In genomic region chr7:45833148-45833790, GRCm38 (mm10) we compare ENCODE assay signal across 8 mouse cellular contexts. TPM values are rescaled to one million over a fixed set of nuclear protein-coding genes. Genes with fewer than 3 reads are reported as not detected.
DNase-seq lines count a peak whose midpoint lies in the region; ATAC-seq and TF ChIP-seq lines count a peak whose summit lies in the region.

No protein-coding gene starts in this region.

- H3K27me3 ChIP-seq in kidney, adult 2 months (replicated peaks; ENCODE audit: control insufficient read depth, insufficient read depth, low read length), result peaks cover 4% of the 10 kb centered on the region
- peaks cover 67% of the 10 kb centered on the region for H3K27me3 ChIP-seq in hindbrain, embryonic 13.5 days
- peaks cover 42% of the 10 kb centered on the region for H3K27me3 ChIP-seq in liver, postnatal 0 days (ENCODE audit: insufficient read depth, low read length)

- ATAC-seq in hindbrain, embryonic 13.5 days (ENCODE audit: low FRiP score), result no peak
- no peak for ATAC-seq in liver, postnatal 0 days

- DNase-seq in kidney, adult 2 months, result peak; percentile 21
- DNase-seq in kidney, adult 11 months, result no peak
- DNase-seq in liver, postnatal 0 days, result no peak
- DNase-seq in natural killer cell, adult 2 months (ENCODE audit: low spot score in 2 of 2), result no peak
- no peak for DNase-seq in urinary bladder, postnatal 10 days (ENCODE audit: low spot score)
- no peak for DNase-seq in layer of hippocampus, postnatal 36 days

- no peak for TF ChIP-seq POLR2A in kidney, adult 2 months (IDR thresholded peaks at IDR 0.05; ENCODE audit: low read depth, low read length)

- no peaks in the 10 kb centered on the region for H3K9me3 ChIP-seq in hindbrain, embryonic 13.5 days
- H3K9me3 ChIP-seq in liver, postnatal 0 days (ENCODE audit: low read length), result no peaks in the 10 kb centered on the region

- H3K27ac ChIP-seq in kidney, adult 2 months (ENCODE audit: insufficient read depth, low read depth, low read length), result no peak overlapping the region
- no peak overlapping the region for H3K27ac ChIP-seq in brown adipose tissue, adult 24 weeks (replicated peaks; ENCODE audit: low read depth, low read length)
- H3K27ac ChIP-seq in hindbrain, embryonic 13.5 days, result no peak overlapping the region
- H3K27ac ChIP-seq in liver, postnatal 0 days (ENCODE audit: low read depth), result no peak overlapping the region

- H3K36me3 ChIP-seq in kidney, adult 2 months (ENCODE audit: control insufficient read depth, insufficient read depth, low read length), result no peaks in the 10 kb centered on the region
- H3K36me3 ChIP-seq in hindbrain, embryonic 13.5 days, result peaks cover 11% of the 10 kb centered on the region
- H3K36me3 ChIP-seq in liver, postnatal 0 days (replicated peaks; ENCODE audit: insufficient read depth, low read length), result peaks cover 4% of the 10 kb centered on the region; the same call in 1 of the 2 replicates

- peak overlapping the region; percentile 51 for H3K9ac ChIP-seq in hindbrain, embryonic 13.5 days
- H3K9ac ChIP-seq in liver, postnatal 0 days (replicated peaks), result no peak overlapping the region; the same call in 1 of the 2 replicates

- WGBS in kidney, adult 2 months, result 2% methylated on average over 86 of the region's 86 CpGs
- WGBS in hindbrain, embryonic 13.5 days, result 2% methylated on average over 80 of the region's 86 CpGs
- 1% methylated on average over 39 of the region's 86 CpGs for WGBS in liver, postnatal 0 days (ENCODE audit: insufficient replicate concordance)

- H3K4me1 ChIP-seq in kidney, adult 2 months (ENCODE audit: control insufficient read depth, insufficient read depth, low read length), result peaks cover 5% of the 10 kb centered on the region; the same call in 1 of the 2 replicates
- H3K4me1 ChIP-seq in brown adipose tissue, adult 24 weeks (ENCODE audit: control insufficient read depth, insufficient read depth, insufficient read length, low read length), result peaks cover 5% of the 10 kb centered on the region; the same call in 1 of the 2 replicates
- peaks cover 40% of the 10 kb centered on the region for H3K4me1 ChIP-seq in hindbrain, embryonic 13.5 days (replicated peaks)
- peaks cover 14% of the 10 kb centered on the region for H3K4me1 ChIP-seq in liver, postnatal 0 days (ENCODE audit: insufficient read depth)

- no peak for TF ChIP-seq CTCF in kidney, adult 2 months (conservative IDR thresholded peaks at IDR 0.05; ENCODE audit: insufficient read depth, insufficient read length, low read depth, low read length)
- TF ChIP-seq CTCF in liver, postnatal 0 days (IDR thresholded peaks at IDR 0.05; ENCODE audit: low read depth), result no peak

- peak overlapping the region; percentile 51 for H3K4me2 ChIP-seq in hindbrain, embryonic 13.5 days
- peak overlapping the region; percentile 59 for H3K4me2 ChIP-seq in liver, postnatal 0 days (ENCODE audit: low read depth, low read length)

- peak overlapping the region; percentile 17 for H3K4me3 ChIP-seq in kidney, adult 2 months (ENCODE audit: insufficient read depth, low read depth, low read length)
- peak overlapping the region; percentile 46 for H3K4me3 ChIP-seq in brown adipose tissue, adult 24 weeks (ENCODE audit: insufficient read depth, low read depth, low read length)
- peak overlapping the region; percentile 39 for H3K4me3 ChIP-seq in hindbrain, embryonic 13.5 days
- H3K4me3 ChIP-seq in liver, postnatal 0 days (ENCODE audit: low read depth, low read length), result peak overlapping the region; percentile 32

- no peak for TF ChIP-seq EP300 in liver, postnatal 0 days (IDR thresholded peaks at IDR 0.05; ENCODE audit: low read depth)

RNA-seq across cellular contexts. Expression of gene Grwd1, which starts 2.5 kb away (rescaled TPM):
- 12.3 and 12.9 TPM in 2 replicates for polyA plus RNA-seq in kidney, adult 2 months (2012; rRNA removed)
- 5.5 and 6.6 TPM in 2 replicates for polyA plus RNA-seq in brown adipose tissue, adult 24 weeks (2012; ENCODE audit: insufficient read depth, insufficient read length, missing spikeins)
- polyA plus RNA-seq in hindbrain, embryonic 13.5 days (2015; fragmentation: Nextera tagmentation; extraction: Ambion mirVana), result 37.5 and 40.3 TPM in 2 replicates
- 18.3 and 19.3 TPM in 2 replicates for polyA plus RNA-seq in liver, postnatal 0 days (2015; fragmentation: Nextera tagmentation; extraction: Ambion mirVana)
- 10 to 100 TPM; 19.9 to 22.6 TPM for total RNA-seq in layer of hippocampus, postnatal 36 days (2021)

RNA-seq across cellular contexts. Expression of gene Kcnj14, which starts 8.7 kb away (rescaled TPM):
- 0.28 and 0.31 TPM in 2 replicates for polyA plus RNA-seq in kidney, adult 2 months (2012; rRNA removed)
- 1.1 TPM in 1 of 2 replicates, not detected in the other for polyA plus RNA-seq in brown adipose tissue, adult 24 weeks (2012; ENCODE audit: insufficient read depth, insufficient read length, missing spikeins)
- polyA plus RNA-seq in hindbrain, embryonic 13.5 days (2015; fragmentation: Nextera tagmentation; extraction: Ambion mirVana), result 0.50 and 0.81 TPM in 2 replicates
- polyA plus RNA-seq in liver, postnatal 0 days (2015; fragmentation: Nextera tagmentation; extraction: Ambion mirVana), result 0.11 and 0.32 TPM in 2 replicates
- total RNA-seq in layer of hippocampus, postnatal 36 days (2021), result 1 to 10 TPM; 1.6 to 2.4 TPM

RNA-seq across cellular contexts. Expression of gene Cyth2, which starts 18.9 kb away (rescaled TPM):
- polyA plus RNA-seq in kidney, adult 2 months (2012; rRNA removed), result 43.3 and 44.7 TPM in 2 replicates
- polyA plus RNA-seq in brown adipose tissue, adult 24 weeks (2012; ENCODE audit: insufficient read depth, insufficient read length, missing spikeins), result 39.1 and 45.5 TPM in 2 replicates
- polyA plus RNA-seq in hindbrain, embryonic 13.5 days (2015; fragmentation: Nextera tagmentation; extraction: Ambion mirVana), result 327 and 333 TPM in 2 replicates
- 21.4 and 24.2 TPM in 2 replicates for polyA plus RNA-seq in liver, postnatal 0 days (2015; fragmentation: Nextera tagmentation; extraction: Ambion mirVana)
- total RNA-seq in layer of hippocampus, postnatal 36 days (2021), result 100 to 1,000 TPM; 138 to 150 TPM

RNA-seq across cellular contexts. Expression of gene Kdelr1, which starts 39.3 kb away (rescaled TPM):
- 331 and 358 TPM in 2 replicates for polyA plus RNA-seq in kidney, adult 2 months (2012; rRNA removed)
- polyA plus RNA-seq in brown adipose tissue, adult 24 weeks (2012; ENCODE audit: insufficient read depth, insufficient read length, missing spikeins), result 95.6 and 96.1 TPM in 2 replicates
- 40.6 and 45.7 TPM in 2 replicates for polyA plus RNA-seq in hindbrain, embryonic 13.5 days (2015; fragmentation: Nextera tagmentation; extraction: Ambion mirVana)
- 33.9 and 37.3 TPM in 2 replicates for polyA plus RNA-seq in liver, postnatal 0 days (2015; fragmentation: Nextera tagmentation; extraction: Ambion mirVana)
- 10 to 100 TPM; 72.4 to 74.2 TPM for total RNA-seq in layer of hippocampus, postnatal 36 days (2021)

RNA-seq across cellular contexts. Expression of gene Grin2d, which starts 44.9 kb away (rescaled TPM):
- 0.45 and 0.50 TPM in 2 replicates for polyA plus RNA-seq in kidney, adult 2 months (2012; rRNA removed)
- not detected in 2 replicates for polyA plus RNA-seq in brown adipose tissue, adult 24 weeks (2012; ENCODE audit: insufficient read depth, insufficient read length, missing spikeins)
- polyA plus RNA-seq in hindbrain, embryonic 13.5 days (2015; fragmentation: Nextera tagmentation; extraction: Ambion mirVana), result 1.5 and 1.6 TPM in 2 replicates
- polyA plus RNA-seq in liver, postnatal 0 days (2015; fragmentation: Nextera tagmentation; extraction: Ambion mirVana), result 0.02 and 0.05 TPM in 2 replicates
- total RNA-seq in layer of hippocampus, postnatal 36 days (2021), result 10 to 100 TPM; 10.9 to 11.4 TPM
